Mouse (Mus musculus): Measurements from ENCODE around the gene Olfr1087.

GRCm38 (mm10) chr2:86661919-86662318 is 36.3 kb downstream of the Olfr1087 start, which contains the start of gene Olfr1085:
- TF ChIP-seq CTCF (conservative IDR thresholded peaks at IDR 0.05; ENCODE audit: insufficient read depth, insufficient read length, low read depth, low read length), result no peak
- TF ChIP-seq POLR2A (IDR thresholded peaks at IDR 0.05; ENCODE audit: low read depth, low read length), result no peak

All from kidney, adult 2 months (tissue).